Mouse (Mus musculus): ENCODE results near the gene Atp5g3. TPM values are rescaled to one million over a fixed set of nuclear protein-coding genes. Genes with fewer than 3 reads are reported as not detected.

Gene Atp5g3
- 342 and 669 TPM in 2 replicates for polyA plus RNA-seq (2012; rRNA removed)

DNA sequence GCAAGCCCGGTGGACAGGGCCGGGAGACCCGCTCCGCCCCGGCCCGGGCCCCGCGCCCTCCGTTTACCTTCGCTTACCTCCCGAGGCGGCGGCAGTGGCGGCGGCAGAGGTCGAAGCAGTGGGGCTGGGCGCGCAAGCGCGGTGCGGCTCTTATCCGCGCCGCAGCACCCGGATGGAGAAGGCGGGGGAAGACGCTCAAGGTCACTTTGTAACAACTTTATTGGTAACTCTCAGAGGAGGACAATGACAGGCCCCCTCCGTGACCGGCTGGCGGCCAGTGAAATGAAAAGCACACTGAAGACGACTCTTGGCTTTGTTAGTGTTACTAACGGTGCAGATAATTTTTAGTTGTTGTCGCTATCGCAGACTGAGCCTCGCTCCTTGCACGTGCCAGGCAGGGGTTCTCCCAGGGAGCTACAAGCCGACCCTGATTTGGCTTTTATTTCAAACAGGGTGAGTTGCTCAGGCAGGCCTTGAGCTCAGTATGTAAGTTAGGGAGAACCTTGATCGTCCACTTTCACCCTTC lies at the start of gene Atp5g3:
Gene Atp5g3 (minus strand): TSS at position 152 of the 526 bp plus-strand sequence.

DNA sequence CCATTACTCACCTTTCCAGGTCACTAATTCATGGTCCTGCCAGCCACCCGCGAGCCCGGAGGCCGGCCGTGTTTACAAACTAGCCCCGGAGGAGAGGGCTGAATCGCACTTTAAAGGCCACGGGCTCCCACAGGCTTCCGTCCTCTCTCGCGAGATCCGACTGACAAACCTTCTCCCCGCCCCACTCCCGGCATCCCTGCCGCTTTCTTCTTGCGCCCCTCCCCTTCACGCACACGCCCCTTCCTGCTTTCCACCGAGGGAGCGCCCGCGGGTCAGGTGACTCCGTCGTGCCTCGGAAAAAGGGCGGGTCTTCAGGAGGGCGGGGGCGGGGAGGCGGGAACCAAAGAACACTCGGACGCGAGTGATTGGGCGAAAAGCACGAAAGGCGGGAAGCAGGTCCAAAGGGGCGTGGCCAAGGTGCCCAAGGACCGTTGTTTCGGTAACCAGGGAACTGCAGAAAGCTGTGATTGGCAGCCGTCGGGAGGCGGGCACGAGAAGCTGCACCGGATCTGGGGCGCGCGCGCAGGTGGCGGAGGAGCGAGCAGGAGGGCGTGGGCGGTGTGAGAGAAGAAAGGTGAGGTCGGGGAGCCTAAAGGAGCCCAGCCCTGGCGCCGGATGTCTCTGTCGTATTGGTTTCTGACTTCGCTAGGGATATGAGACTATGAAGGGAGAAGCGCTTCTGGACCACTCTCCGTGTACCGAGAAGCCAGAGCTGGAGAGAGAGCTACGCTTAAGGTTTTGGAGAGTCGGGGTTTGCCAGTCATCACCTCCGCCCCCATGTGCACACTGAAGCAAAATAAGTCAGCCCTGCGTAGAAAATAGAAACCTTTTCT lies 18.4 kb downstream of the Atp5g3 start, which contains the start of gene Atf2:
Gene Atf2 (minus strand): TSS at position 176 of the 833 bp plus-strand sequence.

Other genes starting within 250 kb of the Atp5g3 start
- gene Chn1, start 136.0 kb downstream of the Atp5g3 start, polyA plus RNA-seq (2012; rRNA removed): 111 and 120 TPM in 2 replicates
- gene Atf2, start 18.7 kb downstream of the Atp5g3 start, polyA plus RNA-seq (2012; rRNA removed): 27.9 and 48.5 TPM in 2 replicates

Data from central nervous system, embryonic 11.5 days (tissue).